Mouse (Mus musculus) limb, embryonic 14.5 days (tissue): ENCODE results near the gene Fzd9. TPM values are rescaled to one million over a fixed set of nuclear protein-coding genes. Genes with fewer than 3 reads are reported as not detected.

ENCODE experiments used
- ATAC-seq: fragments of 200-750 bp; cut with Nextera tagmentation; 2 replicates; pipeline ENCODE4 v1.8.0; 2017; ENCODE audit warnings: low read depth, moderate number of reproducible peaks, moderate TSS enrichment; ENCODE audit not compliant: low FRiP score
- DNase-seq: peaks from one replicate; pipeline ENCODE4 v3.0.0-alpha.2; 2015; ENCODE audit warnings: low spot score
- H3K27ac ChIP-seq: fragments of 300-500 bp; sonication (generic); replicated peaks from 2 replicates; pipeline ENCODE4 v1.5.1; 2014; ENCODE audit warnings: low read depth, mild to moderate bottlenecking, low read length, moderate library complexity, mixed read lengths
- H3K27me3 ChIP-seq: fragments of 300-500 bp; sonication (generic); 2 replicates; pipeline ENCODE4 v1.6.1; 2014; ENCODE audit warnings: low read length, mixed read lengths; ENCODE audit not compliant: control insufficient read depth, insufficient read depth
- H3K36me3 ChIP-seq: fragments of 300-500 bp; sonication (generic); 2 replicates; pipeline ENCODE4 v1.6.1; 2014; ENCODE audit warnings: mild to moderate bottlenecking, low read length, moderate library complexity, mixed read lengths; ENCODE audit not compliant: control insufficient read depth, insufficient read depth
- H3K4me1 ChIP-seq: fragments of 300-500 bp; sonication (generic); 2 replicates; pipeline ENCODE4 v1.6.1; 2014; ENCODE audit warnings: antibody characterized with exemption, low read length, mixed read lengths; ENCODE audit not compliant: control insufficient read depth, insufficient read depth
- H3K4me2 ChIP-seq: fragments of 300-500 bp; sonication (generic); replicated peaks from 2 replicates; pipeline ENCODE4 v1.6.1; 2014; ENCODE audit warnings: low read depth, mild to moderate bottlenecking, low read length, moderate library complexity; ENCODE audit not compliant: severe bottlenecking
- H3K4me3 ChIP-seq: fragments of 300-500 bp; sonication (generic); replicated peaks from 2 replicates; pipeline ENCODE4 v1.5.1; 2014; ENCODE audit warnings: low read length
- H3K9ac ChIP-seq: fragments of 300-500 bp; sonication (generic); 2 replicates; pipeline ENCODE4 v1.6.1; 2014; ENCODE audit warnings: mild to moderate bottlenecking, low read depth, low read length, moderate library complexity; ENCODE audit not compliant: severe bottlenecking
- H3K9me3 ChIP-seq: fragments of 300-500 bp; sonication (generic); 2 replicates; pipeline ENCODE4 v1.6.1; 2016; ENCODE audit warnings: low read length; ENCODE audit not compliant: control insufficient read depth
- POLR2A ChIP-seq: fragments of 200-500 bp; IDR thresholded peaks from 2 replicates; pipeline ENCODE4 v1.8.0; 2012; ENCODE audit warnings: inconsistent platforms, mild to moderate bottlenecking, moderate library complexity, borderline replicate concordance; ENCODE audit not compliant: insufficient read depth, insufficient read length; ENCODE audit errors: extremely low read depth
- WGBS: fragments of 180-500 bp; shearing (Covaris S2); extraction: QIAGEN DNeasy Blood & Tissue Kit; methylation state at CpG from one replicate; pipeline ENCODE4 v1.1.7; 2014; 5-methylcytosine and 5-hydroxymethylcytosine counted together
- polyA plus RNA-seq, 2 experiments: library from polyadenylated mRNA; depleted of rRNA in 1 of 2; stranded (reverse) in 1 of 2; unstranded in 1 of 2; fragments of >200 nt; fragmentation: Nextera tagmentation in 1 of 2; extraction: Ambion mirVana in 1 of 2; gene quantifications; 2 replicates each; pipeline versions ENCODE4 v1.2.1 to v1.2.3; 2012 to 2014

Gene Fzd9
- polyA plus RNA-seq, 2 experiments: 23.1 to 31.2 TPM

DNA sequence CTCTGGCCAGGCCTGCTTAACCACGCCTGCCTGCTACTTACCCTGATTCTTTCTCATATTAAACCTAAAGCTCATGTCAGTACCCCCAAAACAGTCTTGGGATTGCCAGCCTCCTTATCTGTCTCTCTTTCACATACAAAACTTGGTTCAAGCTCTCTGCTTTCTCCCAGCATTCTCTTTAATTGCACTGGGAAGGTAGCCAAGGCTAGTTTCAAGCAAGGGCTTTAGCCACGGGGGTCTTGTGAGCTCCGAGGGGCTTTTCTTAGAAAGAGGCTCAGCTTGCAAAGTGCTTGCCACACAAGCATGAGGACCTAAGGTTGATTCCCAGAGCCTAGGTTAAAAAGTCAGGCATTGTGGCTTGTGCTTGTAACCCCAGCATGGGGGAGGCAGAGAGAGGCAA lies 34.2 kb upstream of the Fzd9 start:
- H3K9ac ChIP-seq: no peak overlapping the region
- no peak overlapping the region for H3K27ac ChIP-seq
- H3K27me3 ChIP-seq: no peaks in the 10 kb centered on the region
- no peak overlapping the region for H3K4me2 ChIP-seq
- TF ChIP-seq POLR2A: no peak
- H3K9me3 ChIP-seq: no peaks in the 10 kb centered on the region
- no peak overlapping the region for H3K4me3 ChIP-seq
- peaks cover 7% of the 10 kb centered on the region for H3K4me1 ChIP-seq
- H3K36me3 ChIP-seq: no peaks in the 10 kb centered on the region
- no peak for ATAC-seq
- DNase-seq: no peak
- 45% methylated on average over 3 of the region's 3 CpGs for WGBS

DNA sequence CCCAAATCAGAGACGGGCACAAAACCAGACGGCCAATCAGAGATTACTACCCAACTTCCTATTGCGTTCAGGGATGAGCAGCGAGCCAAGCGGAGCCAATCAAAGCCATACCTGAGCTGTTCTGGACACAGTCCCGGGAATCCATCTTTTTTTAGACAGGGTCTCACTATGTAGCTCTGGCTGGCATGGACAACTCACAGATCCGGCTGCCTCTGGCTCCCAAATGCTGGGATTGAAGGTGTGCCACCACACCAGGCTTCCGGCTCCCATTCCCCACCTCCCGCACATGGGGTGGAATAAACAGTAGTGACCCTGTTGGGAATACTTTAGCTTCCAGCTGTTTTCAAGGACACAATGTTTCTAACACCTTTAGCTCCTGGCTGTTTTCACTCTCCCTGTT lies 29.2 kb upstream of the Fzd9 start:
- H3K36me3 ChIP-seq: no peaks in the 10 kb centered on the region
- H3K4me3 ChIP-seq: no peak overlapping the region
- DNase-seq (no peak), ATAC-seq (no peak; the same call in 1 of the 2 replicates)
- H3K4me2 ChIP-seq: no peak overlapping the region
- H3K9me3 ChIP-seq: no peaks in the 10 kb centered on the region
- no peaks in the 10 kb centered on the region for H3K27me3 ChIP-seq
- no peak for TF ChIP-seq POLR2A
- peak overlapping the region; percentile 33; the same call in 1 of the 2 replicates for H3K27ac ChIP-seq
- H3K4me1 ChIP-seq: peaks cover 24% of the 10 kb centered on the region
- no peak overlapping the region; the same call in 1 of the 2 replicates for H3K9ac ChIP-seq
- 47% methylated on average over 9 of the region's 9 CpGs for WGBS

DNA sequence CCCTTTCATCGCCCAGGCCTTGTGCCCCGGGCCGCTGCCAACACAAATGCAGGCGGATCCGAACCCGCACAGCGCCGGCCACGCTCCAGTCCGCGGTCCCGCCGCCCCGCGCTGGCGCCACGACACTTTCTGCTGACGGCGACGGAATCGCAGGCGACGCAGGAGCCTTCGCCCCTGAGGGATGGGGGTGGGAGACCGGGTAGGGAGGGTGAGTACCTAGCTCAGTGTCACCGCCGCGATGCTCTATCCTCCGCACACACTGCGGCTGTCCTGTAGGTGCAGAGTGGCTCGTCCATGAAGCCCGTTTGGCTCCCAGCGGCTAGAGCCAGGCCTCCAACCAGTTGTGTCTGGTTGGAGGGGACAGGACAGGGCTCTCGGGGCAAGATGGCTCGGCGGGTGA lies 25.6 kb upstream of the Fzd9 start:
- no peak for TF ChIP-seq POLR2A
- ATAC-seq: no peak
- 3% methylated on average over 36 of the region's 36 CpGs for WGBS

DNA sequence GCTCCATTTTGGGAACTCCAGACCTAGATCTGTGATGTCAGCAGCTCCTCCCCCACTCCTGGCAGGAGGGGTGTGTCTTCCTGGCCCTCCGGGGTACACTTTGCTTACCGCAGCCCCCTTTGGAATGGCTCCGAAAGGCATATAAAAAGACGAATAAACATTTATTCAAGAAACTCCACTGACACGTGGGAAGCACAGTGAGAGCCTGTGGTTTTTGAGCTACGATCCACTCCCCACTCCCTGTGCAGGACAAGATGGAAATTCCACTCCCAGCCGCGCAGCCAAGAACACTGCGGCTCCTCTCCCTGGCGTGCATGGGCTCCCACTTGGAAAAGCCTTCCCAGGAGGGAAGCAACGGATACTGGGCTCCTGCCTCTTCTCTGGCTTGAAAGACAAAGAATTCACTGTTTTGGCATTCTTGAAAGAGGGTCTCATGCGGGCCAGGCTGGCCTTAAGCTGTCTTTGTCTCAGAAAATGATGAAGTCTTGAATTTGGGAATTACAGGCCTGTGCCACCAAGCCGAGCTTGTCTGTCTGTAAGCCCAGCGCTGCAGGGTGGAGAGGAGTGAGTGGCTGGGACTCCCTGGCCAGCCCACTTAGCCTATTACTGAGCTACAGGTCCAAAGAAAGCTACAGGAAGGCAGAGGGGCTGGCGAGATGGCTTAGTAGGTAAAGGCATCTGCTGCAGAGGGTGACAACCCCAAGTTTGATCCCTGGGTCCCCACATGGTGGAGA lies 23.8 kb upstream of the Fzd9 start:
- H3K4me2 ChIP-seq: peak overlapping the region; percentile 35
- peak overlapping the region; percentile 38 for H3K9ac ChIP-seq
- ATAC-seq: peak; percentile 75
- H3K27me3 ChIP-seq: no peaks in the 10 kb centered on the region
- peak; percentile 60 for DNase-seq
- no peaks in the 10 kb centered on the region for H3K36me3 ChIP-seq
- H3K4me1 ChIP-seq: peaks cover 29% of the 10 kb centered on the region
- WGBS: 17% methylated on average over 15 of the region's 15 CpGs
- H3K4me3 ChIP-seq: peak overlapping the region; percentile 4; the same call in 1 of the 2 replicates
- TF ChIP-seq POLR2A: no peak
- H3K9me3 ChIP-seq: no peaks in the 10 kb centered on the region
- H3K27ac ChIP-seq: peak overlapping the region; percentile 93

More for the DNA sequence above, 25.6 kb upstream of the Fzd9 start:
- H3K27me3 ChIP-seq: no peaks in the 10 kb centered on the region
- peak overlapping the region; percentile 40 for H3K4me2 ChIP-seq
- no peaks in the 10 kb centered on the region for H3K9me3 ChIP-seq
- no peak for DNase-seq
- peak overlapping the region; percentile 21 for H3K4me3 ChIP-seq
- no peaks in the 10 kb centered on the region for H3K36me3 ChIP-seq
- peak overlapping the region; percentile 68 for H3K27ac ChIP-seq
- peak overlapping the region; percentile 40 for H3K9ac ChIP-seq
- H3K4me1 ChIP-seq: peaks cover 40% of the 10 kb centered on the region

DNA sequence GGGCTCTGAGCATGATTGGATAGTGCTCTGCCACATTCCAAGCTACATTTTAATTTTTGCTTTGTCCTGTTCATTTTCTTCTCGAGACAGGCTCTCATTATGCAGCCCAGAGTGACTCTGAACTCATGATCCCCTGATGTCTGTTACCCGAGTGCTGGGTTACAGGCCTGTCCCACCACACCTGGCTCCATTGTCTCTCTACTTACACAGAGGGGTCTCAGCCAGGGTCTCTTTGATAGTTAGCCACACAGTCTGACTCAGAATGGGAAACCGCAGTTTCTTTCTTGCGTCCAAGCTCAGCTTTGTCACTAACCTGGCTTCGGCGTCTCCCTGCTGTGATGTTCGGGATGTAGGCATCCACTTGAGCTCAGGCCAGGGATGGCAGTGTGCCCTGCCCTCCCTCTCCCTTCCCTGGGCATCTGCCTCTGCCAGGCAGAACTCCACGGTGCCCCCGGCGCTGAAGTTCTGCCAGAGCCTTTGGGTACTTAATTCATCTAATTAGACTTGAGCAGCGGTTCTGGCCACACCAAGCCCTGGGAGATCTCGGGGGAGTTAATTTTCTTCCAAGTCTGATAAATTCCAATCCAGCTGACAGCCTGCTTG lies 20.6 kb upstream of the Fzd9 start:
- H3K9ac ChIP-seq: 0 out of 2 replicates have a peak overlapping the region, but pooled peaks have one; percentile 4
- no peak for DNase-seq
- no peaks in the 10 kb centered on the region for H3K27me3 ChIP-seq
- H3K4me2 ChIP-seq: no peak overlapping the region
- no peaks in the 10 kb centered on the region for H3K9me3 ChIP-seq
- TF ChIP-seq POLR2A: no peak
- H3K27ac ChIP-seq: peak overlapping the region; percentile 38; the same call in 1 of the 2 replicates
- no peaks in the 10 kb centered on the region for H3K36me3 ChIP-seq
- H3K4me1 ChIP-seq: peaks cover 26% of the 10 kb centered on the region
- 59% methylated on average over 12 of the region's 12 CpGs for WGBS
- H3K4me3 ChIP-seq: no peak overlapping the region
- no peak for ATAC-seq
